In genomic region chr11:75964476-75964730, GRCm38 (mm10) we compare ENCODE assay signal across 17 mouse cellular contexts. TPM values are rescaled to one million over a fixed set of nuclear protein-coding genes. Genes with fewer than 3 reads are reported as not detected.
DNase-seq lines count a peak whose midpoint lies in the region; ATAC-seq and TF ChIP-seq lines count a peak whose summit lies in the region.
"Had no signal": no experiment of that assay in that cellular context is flagged by ENCODE, and none has a peak within 500 bp of the region (broad histone marks: within the 10 kb centered on the region; RNA-seq: fewer than 3 reads in every experiment).

No protein-coding gene starts in this region.

- H3K27me3 ChIP-seq in forebrain, embryonic 12.5 days, result peaks cover 40% of the 10 kb centered on the region
- peaks cover 3% of the 10 kb centered on the region; the same call in 1 of the 2 replicates for H3K27me3 ChIP-seq in forebrain, embryonic 15.5 days
- peaks cover 65% of the 10 kb centered on the region for H3K27me3 ChIP-seq in midbrain, embryonic 10.5 days (ENCODE audit: low read depth, poor library complexity, severe bottlenecking)
- H3K27me3 ChIP-seq in midbrain, postnatal 0 days (ENCODE audit: insufficient read depth, low read length), result no peaks in the 10 kb centered on the region; the same call in 1 of the 2 replicates
- peaks cover 51% of the 10 kb centered on the region for H3K27me3 ChIP-seq in limb, embryonic 10.5 days (ENCODE audit: low read depth, poor library complexity, severe bottlenecking)
- H3K27me3 ChIP-seq in midbrain, embryonic 15.5 days (replicated peaks), result peaks cover 15% of the 10 kb centered on the region; the same call in 1 of the 2 replicates

- peak overlapping the region; percentile 30 for H3K4me2 ChIP-seq in forebrain, embryonic 12.5 days
- no peak overlapping the region for H3K4me2 ChIP-seq in forebrain, embryonic 15.5 days (replicated peaks)
- H3K4me2 ChIP-seq in midbrain, postnatal 0 days (ENCODE audit: low read depth, low read length, poor library complexity, severe bottlenecking), result no peak overlapping the region
- H3K4me2 ChIP-seq in midbrain, embryonic 15.5 days, result peak overlapping the region; percentile 24; the same call in 1 of the 2 replicates

- H3K4me1 ChIP-seq in forebrain, embryonic 12.5 days, result peaks cover 49% of the 10 kb centered on the region
- H3K4me1 ChIP-seq in forebrain, embryonic 15.5 days, result peaks cover 30% of the 10 kb centered on the region
- peaks cover 68% of the 10 kb centered on the region for H3K4me1 ChIP-seq in midbrain, embryonic 10.5 days
- H3K4me1 ChIP-seq in midbrain, postnatal 0 days (ENCODE audit: insufficient read depth, low read length), result peaks cover 19% of the 10 kb centered on the region; the same call in 1 of the 2 replicates
- H3K4me1 ChIP-seq in limb, embryonic 10.5 days, result peaks cover 45% of the 10 kb centered on the region
- H3K4me1 ChIP-seq in midbrain, embryonic 15.5 days, result peaks cover 47% of the 10 kb centered on the region

- no peak; the same call in 1 of the 2 replicates for ATAC-seq in forebrain, embryonic 12.5 days (ENCODE audit: low FRiP score)
- no peak for ATAC-seq in forebrain, embryonic 15.5 days (replicated peaks)
- ATAC-seq in midbrain, postnatal 0 days (ENCODE audit: low FRiP score), result no peak
- 0 out of 2 replicates have a peak, but pooled peaks have one; percentile 19 for ATAC-seq in midbrain, embryonic 15.5 days (replicated peaks)

- no peaks in the 10 kb centered on the region for H3K36me3 ChIP-seq in forebrain, embryonic 12.5 days (replicated peaks)
- no peaks in the 10 kb centered on the region for H3K36me3 ChIP-seq in forebrain, embryonic 15.5 days
- no peaks in the 10 kb centered on the region for H3K36me3 ChIP-seq in midbrain, embryonic 10.5 days
- H3K36me3 ChIP-seq in midbrain, postnatal 0 days (ENCODE audit: insufficient read depth, low read length), result no peaks in the 10 kb centered on the region
- no peaks in the 10 kb centered on the region for H3K36me3 ChIP-seq in limb, embryonic 10.5 days
- H3K36me3 ChIP-seq in midbrain, embryonic 15.5 days (replicated peaks), result no peaks in the 10 kb centered on the region
- H3K36me3 ChIP-seq: neural tube, embryonic 12.5 days had no signal

- DNase-seq in midbrain, embryonic 10.5 days (ENCODE audit: low spot score), result no peak
- DNase-seq in midbrain, postnatal 0 days (ENCODE audit: low spot score), result no peak
- no peak for DNase-seq in limb, embryonic 10.5 days (ENCODE audit: low spot score)
- no peak for DNase-seq in kidney, postnatal 10 days
- no peak for DNase-seq in heart, postnatal 36 days
- DNase-seq: adrenal gland, adult 8-10 months; kidney, adult 8-10 months; kidney, postnatal 36 days; liver; lung, adult 18-20 months; lung, postnatal 36 days; thymus, postnatal 4 days had no signal

- no peaks in the 10 kb centered on the region for H3K9me3 ChIP-seq in forebrain, embryonic 12.5 days
- no peaks in the 10 kb centered on the region for H3K9me3 ChIP-seq in forebrain, embryonic 15.5 days
- no peaks in the 10 kb centered on the region for H3K9me3 ChIP-seq in midbrain, embryonic 10.5 days (replicated peaks)
- no peaks in the 10 kb centered on the region for H3K9me3 ChIP-seq in midbrain, postnatal 0 days (ENCODE audit: low read length)
- no peaks in the 10 kb centered on the region for H3K9me3 ChIP-seq in limb, embryonic 10.5 days (replicated peaks)
- H3K9me3 ChIP-seq in midbrain, embryonic 15.5 days, result no peaks in the 10 kb centered on the region
- H3K9me3 ChIP-seq: neural tube, embryonic 12.5 days had no signal

- intact Hi-C loops in heart, postnatal 36 days (cut with DNase I), result no loop called here

- no peak overlapping the region for H3K9ac ChIP-seq in forebrain, embryonic 12.5 days
- H3K9ac ChIP-seq in forebrain, embryonic 15.5 days (replicated peaks), result no peak overlapping the region
- H3K9ac ChIP-seq in midbrain, postnatal 0 days (replicated peaks; ENCODE audit: low read length, poor library complexity, severe bottlenecking), result no peak overlapping the region
- H3K9ac ChIP-seq in midbrain, embryonic 15.5 days, result no peak overlapping the region
- H3K9ac ChIP-seq: neural tube, embryonic 12.5 days had no signal

- TF ChIP-seq CTCF in midbrain, postnatal 0 days (IDR thresholded peaks at IDR 0.05), result no peak

- peak overlapping the region; percentile 51; the same call in 1 of the 2 replicates for H3K27ac ChIP-seq in forebrain, embryonic 12.5 days
- H3K27ac ChIP-seq in forebrain, embryonic 15.5 days (replicated peaks), result no peak overlapping the region
- peak overlapping the region; percentile 84 for H3K27ac ChIP-seq in midbrain, embryonic 10.5 days (replicated peaks)
- H3K27ac ChIP-seq in midbrain, postnatal 0 days (ENCODE audit: low read depth, low read length), result no peak overlapping the region
- H3K27ac ChIP-seq in limb, embryonic 10.5 days, result peak overlapping the region; percentile 27; the same call in 1 of the 2 replicates
- H3K27ac ChIP-seq in midbrain, embryonic 15.5 days, result peak overlapping the region; percentile 51; the same call in 1 of the 2 replicates
- H3K27ac ChIP-seq: neural tube, embryonic 12.5 days had no signal

- 20% methylated on average over 4 of the region's 4 CpGs for WGBS in forebrain, embryonic 12.5 days
- WGBS in forebrain, embryonic 15.5 days, result 17% methylated on average over 4 of the region's 4 CpGs
- 26% methylated on average over 4 of the region's 4 CpGs for WGBS in midbrain, embryonic 10.5 days
- 32% methylated on average over 4 of the region's 4 CpGs for WGBS in midbrain, postnatal 0 days
- 45% methylated on average over 4 of the region's 4 CpGs for WGBS in limb, embryonic 10.5 days
- WGBS in midbrain, embryonic 15.5 days, result 17% methylated on average over 4 of the region's 4 CpGs

- no peak overlapping the region for H3K4me3 ChIP-seq in forebrain, embryonic 12.5 days (replicated peaks)
- no peak overlapping the region for H3K4me3 ChIP-seq in forebrain, embryonic 15.5 days
- H3K4me3 ChIP-seq in midbrain, embryonic 10.5 days, result peak overlapping the region; percentile 18; the same call in 1 of the 2 replicates
- no peak overlapping the region for H3K4me3 ChIP-seq in midbrain, postnatal 0 days (ENCODE audit: low read depth, low read length)
- H3K4me3 ChIP-seq in limb, embryonic 10.5 days, result no peak overlapping the region
- no peak overlapping the region for H3K4me3 ChIP-seq in midbrain, embryonic 15.5 days
- H3K4me3 ChIP-seq: neural tube, embryonic 12.5 days had no signal

RNA-seq across cellular contexts. Expression of gene Rph3al, which starts 26.2 kb away (rescaled TPM):
- polyA plus RNA-seq in forebrain, embryonic 12.5 days (2016; fragmentation: Nextera tagmentation; extraction: Ambion mirVana), result 1.1 and 1.7 TPM in 2 replicates
- polyA plus RNA-seq in forebrain, embryonic 15.5 days (2015; fragmentation: Nextera tagmentation; extraction: Ambion mirVana), result 1.1 and 1.5 TPM in 2 replicates
- 1.1 TPM in 2 replicates for polyA plus RNA-seq in midbrain, embryonic 10.5 days (2016; fragmentation: Nextera tagmentation; extraction: Ambion mirVana)
- total RNA-seq in midbrain, postnatal 0 days (2014; rRNA removed), result 3.4 and 4.0 TPM in 2 replicates
- polyA plus RNA-seq in midbrain, postnatal 0 days (2015; fragmentation: Nextera tagmentation; extraction: Ambion mirVana), result 3.0 and 3.1 TPM in 2 replicates
- 1.2 and 2.4 TPM in 2 replicates for polyA plus RNA-seq in limb, embryonic 10.5 days (2016; fragmentation: Nextera tagmentation; extraction: Ambion mirVana)
- 3.2 and 3.8 TPM in 2 replicates for polyA plus RNA-seq in midbrain, embryonic 15.5 days (2015; fragmentation: Nextera tagmentation; extraction: Ambion mirVana)
- total RNA-seq in heart, postnatal 36 days (2021), result 10 to 100 TPM in 1 of 2 experiments, 1 to 10 TPM in 1; 8.9 to 12.8 TPM

RNA-seq across cellular contexts. Expression of gene 1700016K19Rik, which starts 35.3 kb away (rescaled TPM):
- polyA plus RNA-seq in forebrain, embryonic 12.5 days (2016; fragmentation: Nextera tagmentation; extraction: Ambion mirVana), result 0.59 and 1.4 TPM in 2 replicates
- 2.1 and 4.1 TPM in 2 replicates for polyA plus RNA-seq in forebrain, embryonic 15.5 days (2015; fragmentation: Nextera tagmentation; extraction: Ambion mirVana)
- polyA plus RNA-seq in midbrain, embryonic 10.5 days (2016; fragmentation: Nextera tagmentation; extraction: Ambion mirVana), result 0.12 TPM in 1 of 2 replicates, not detected in the other
- total RNA-seq in midbrain, postnatal 0 days (2014; rRNA removed), result 5.5 and 11.3 TPM in 2 replicates
- polyA plus RNA-seq in midbrain, postnatal 0 days (2015; fragmentation: Nextera tagmentation; extraction: Ambion mirVana), result 8.6 and 8.8 TPM in 2 replicates
- polyA plus RNA-seq in limb, embryonic 10.5 days (2016; fragmentation: Nextera tagmentation; extraction: Ambion mirVana), result 0.36 TPM in 1 of 2 replicates, not detected in the other
- 4.8 and 5.5 TPM in 2 replicates for polyA plus RNA-seq in midbrain, embryonic 15.5 days (2015; fragmentation: Nextera tagmentation; extraction: Ambion mirVana)
- total RNA-seq in heart, postnatal 36 days (2021), result not detected
- total RNA-seq: adrenal gland, adult 8-10 months; gastrocnemius, adult 18-20 months had no signal

Comparison
In these comparisons a context has a peak if more than half of its experiments do, and no peak if none do; other contexts are left out.
1. H3K27ac ChIP-seq: peak in forebrain, embryonic 12.5 days (single experiment), midbrain, embryonic 10.5 days (single experiment), limb, embryonic 10.5 days (single experiment) and midbrain, embryonic 15.5 days (single experiment); none in forebrain, embryonic 15.5 days (single experiment) and midbrain, postnatal 0 days (single experiment).
2. H3K4me2 ChIP-seq: peak in forebrain, embryonic 12.5 days (single experiment) and midbrain, embryonic 15.5 days (single experiment); none in forebrain, embryonic 15.5 days (single experiment) and midbrain, postnatal 0 days (single experiment).